In the genomic region with DNA sequence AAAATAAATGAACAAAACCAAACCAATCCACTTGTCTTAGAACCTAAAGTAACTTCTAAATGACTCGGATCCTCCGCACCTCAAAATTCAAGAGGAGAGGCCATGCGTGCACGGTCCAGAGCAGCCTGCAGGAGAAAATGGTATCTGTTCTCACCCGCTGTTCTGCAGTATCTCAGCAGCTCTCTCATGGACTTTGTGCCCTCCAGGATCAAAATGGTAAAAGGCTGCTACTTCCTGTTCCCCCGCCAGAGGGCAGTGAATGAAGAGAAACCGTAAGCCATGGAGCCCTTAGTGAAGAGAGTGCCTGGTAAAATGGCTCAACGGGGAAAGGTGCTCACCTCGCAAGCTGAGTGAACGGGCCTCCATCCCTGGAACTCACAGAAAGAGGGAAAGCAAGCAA, we compare ENCODE assay signal across 9 mouse cellular contexts. TPM values are rescaled to one million over a fixed set of nuclear protein-coding genes. Genes with fewer than 3 reads are reported as not detected.
A peak's percentile ranks its signal among the peaks of the same experiment; 100 is the strongest.
DNase-seq lines count a peak whose midpoint lies in the region; ATAC-seq and TF ChIP-seq lines count a peak whose summit lies in the region.
"Had no signal": no experiment of that assay in that cellular context is flagged by ENCODE, and none has a peak within 500 bp of the region (broad histone marks: within the 10 kb centered on the region; RNA-seq: fewer than 3 reads in every experiment).

No protein-coding gene starts in this region.

- WGBS in forebrain, postnatal 0 days: 26% methylated on average over 10 of the region's 10 CpGs
- 39% methylated on average over 10 of the region's 10 CpGs for WGBS in hindbrain, embryonic 10.5 days
- WGBS in lung, embryonic 14.5 days: 24% methylated on average over 10 of the region's 10 CpGs

- no peak overlapping the region for H3K4me3 ChIP-seq in forebrain, postnatal 0 days (ENCODE audit: low read depth, low read length)
- H3K4me3 ChIP-seq in hindbrain, embryonic 10.5 days: no peak overlapping the region
- no peak overlapping the region for H3K4me3 ChIP-seq in layer of hippocampus, adult 2 months
- H3K4me3 ChIP-seq in lung, embryonic 14.5 days (ENCODE audit: low read depth, low read length): no peak overlapping the region
- H3K4me3 ChIP-seq: limb, embryonic 15.5 days had no signal

- no peaks in the 10 kb centered on the region for H3K4me1 ChIP-seq in forebrain, postnatal 0 days (ENCODE audit: insufficient read depth)
- H3K4me1 ChIP-seq in hindbrain, embryonic 10.5 days (replicated peaks): peaks cover 4% of the 10 kb centered on the region; the same call in 1 of the 2 replicates
- no peaks in the 10 kb centered on the region for H3K4me1 ChIP-seq in lung, embryonic 14.5 days (ENCODE audit: insufficient read depth)
- H3K4me1 ChIP-seq: limb, embryonic 15.5 days had no signal

- H3K4me2 ChIP-seq in forebrain, postnatal 0 days (ENCODE audit: low read depth): no peak overlapping the region
- H3K4me2 ChIP-seq in lung, embryonic 14.5 days: no peak overlapping the region
- H3K4me2 ChIP-seq: limb, embryonic 15.5 days had no signal

- H3K36me3 ChIP-seq in forebrain, postnatal 0 days (ENCODE audit: insufficient read depth): no peaks in the 10 kb centered on the region
- H3K36me3 ChIP-seq in hindbrain, embryonic 10.5 days: no peaks in the 10 kb centered on the region
- no peaks in the 10 kb centered on the region for H3K36me3 ChIP-seq in lung, embryonic 14.5 days (ENCODE audit: insufficient read depth)
- H3K36me3 ChIP-seq: limb, embryonic 15.5 days had no signal

- peak; percentile 76 for TF ChIP-seq CTCF in forebrain, postnatal 0 days (IDR thresholded peaks at IDR 0.05; ENCODE audit: low read depth)
- TF ChIP-seq CTCF in layer of hippocampus, adult 2 months (conservative IDR thresholded peaks at IDR 0.05): peak; percentile 82
- peak; percentile 82 for TF ChIP-seq CTCF in lung, embryonic 14.5 days (IDR thresholded peaks at IDR 0.05; ENCODE audit: low read depth)

- no peaks in the 10 kb centered on the region for H3K27me3 ChIP-seq in forebrain, postnatal 0 days (ENCODE audit: insufficient read depth, low read length)
- H3K27me3 ChIP-seq in hindbrain, embryonic 10.5 days (ENCODE audit: insufficient read depth, poor library complexity, severe bottlenecking): no peaks in the 10 kb centered on the region
- H3K27me3 ChIP-seq in lung, embryonic 14.5 days (ENCODE audit: insufficient read depth, low read length): no peaks in the 10 kb centered on the region
- H3K27me3 ChIP-seq: limb, embryonic 15.5 days had no signal

- no peaks in the 10 kb centered on the region for H3K9me3 ChIP-seq in forebrain, postnatal 0 days (ENCODE audit: low read length)
- no peaks in the 10 kb centered on the region for H3K9me3 ChIP-seq in hindbrain, embryonic 10.5 days
- H3K9me3 ChIP-seq in lung, embryonic 14.5 days (ENCODE audit: low read depth, low read length): no peaks in the 10 kb centered on the region
- H3K9me3 ChIP-seq: limb, embryonic 15.5 days had no signal

- H3K27ac ChIP-seq in forebrain, postnatal 0 days (ENCODE audit: low read depth, low read length): no peak overlapping the region
- H3K27ac ChIP-seq in hindbrain, embryonic 10.5 days: no peak overlapping the region
- no peak overlapping the region for H3K27ac ChIP-seq in layer of hippocampus, adult 2 months
- no peak overlapping the region for H3K27ac ChIP-seq in lung, embryonic 14.5 days (ENCODE audit: low read depth)
- H3K27ac ChIP-seq: limb, embryonic 15.5 days had no signal

- peak; percentile 69 for ATAC-seq in forebrain, postnatal 0 days
- peak; percentile 54 for ATAC-seq in lung, embryonic 14.5 days (ENCODE audit: insufficient read depth)

- peak; percentile 91 for DNase-seq in R1 (ENCODE audit: low read depth, low spot score)
- DNase-seq in cerebellum, adult 18-20 months: peak; percentile 63 to 73
- peak; percentile 80 for DNase-seq in forebrain, postnatal 0 days
- peak; percentile 80 for DNase-seq in hindbrain, embryonic 10.5 days (ENCODE audit: low spot score)
- DNase-seq in layer of hippocampus, adult 2 months (ENCODE audit: low spot score in 2 of 2): peak; percentile 44 to 66
- DNase-seq in lung, embryonic 14.5 days: peak; percentile 87
- peak; percentile 56 for DNase-seq in ovary, postnatal 14 days (ENCODE audit: low spot score)
- DNase-seq in thymus, postnatal 36 days: peak; percentile 61 to 70

- no peak overlapping the region for H3K9ac ChIP-seq in forebrain, postnatal 0 days
- H3K9ac ChIP-seq in lung, embryonic 14.5 days: no peak overlapping the region
- H3K9ac ChIP-seq: limb, embryonic 15.5 days had no signal

RNA-seq across cellular contexts. Expression of gene Klhl25, which starts 20.3 kb away (rescaled TPM):
- 37.0 and 41.2 TPM in 2 replicates for total RNA-seq in forebrain, postnatal 0 days (2014; rRNA removed)
- 16.6 and 18.5 TPM in 2 replicates for polyA plus RNA-seq in forebrain, postnatal 0 days (2015; fragmentation: Nextera tagmentation; extraction: Ambion mirVana)
- polyA plus RNA-seq in hindbrain, embryonic 10.5 days (2016; fragmentation: Nextera tagmentation; extraction: Ambion mirVana): 22.8 and 24.6 TPM in 2 replicates
- total RNA-seq in layer of hippocampus, adult 2 months (2021): 1 to 10 TPM; 8.3 to 8.7 TPM
- polyA plus RNA-seq in lung, embryonic 14.5 days (2014; fragmentation: Nextera tagmentation; extraction: Ambion mirVana): 16.5 and 18.6 TPM in 2 replicates
